Mouse (Mus musculus) heart, postnatal 0 days (tissue): ENCODE results near the gene Dph6. TPM values are rescaled to one million over a fixed set of nuclear protein-coding genes. Genes with fewer than 3 reads are reported as not detected.

Experiments used
- ATAC-seq: fragments of 200-750 bp; cut with Nextera tagmentation; 2 replicates; pipeline ENCODE4 v1.8.0; 2017; ENCODE audit warnings: low read depth, moderate number of reproducible peaks, moderate library complexity; ENCODE audit not compliant: insufficient read depth
- DNase-seq: peaks from one replicate; pipeline ENCODE4 v3.0.0-alpha.2; 2016; ENCODE audit warnings: low spot score
- H3K27ac ChIP-seq: fragments of 300-500 bp; sonication (generic); 2 replicates; pipeline ENCODE4 v1.5.1; 2014; ENCODE audit warnings: low read depth, mild to moderate bottlenecking
- H3K27me3 ChIP-seq: fragments of 300-500 bp; sonication (generic); 2 replicates; pipeline ENCODE4 v1.6.1; 2014; ENCODE audit warnings: low read length, mixed read lengths; ENCODE audit not compliant: control insufficient read depth, insufficient read depth
- H3K36me3 ChIP-seq: fragments of 300-500 bp; sonication (generic); replicated peaks from 2 replicates; pipeline ENCODE4 v1.6.1; 2014; ENCODE audit warnings: low read length, mixed read lengths; ENCODE audit not compliant: control insufficient read depth, insufficient read depth
- H3K4me1 ChIP-seq: fragments of 300-500 bp; sonication (generic); 2 replicates; pipeline ENCODE4 v1.6.1; 2014; ENCODE audit warnings: antibody characterized with exemption; ENCODE audit not compliant: control insufficient read depth, insufficient read depth
- H3K4me2 ChIP-seq: fragments of 300-500 bp; sonication (generic); 2 replicates; pipeline ENCODE4 v1.6.1; 2014; ENCODE audit warnings: low read depth, mild to moderate bottlenecking, low read length, moderate library complexity
- H3K4me3 ChIP-seq: fragments of 300-500 bp; sonication (generic); 2 replicates; pipeline ENCODE4 v1.5.1; 2014; ENCODE audit warnings: low read depth, low read length
- H3K9ac ChIP-seq: fragments of 300-500 bp; sonication (generic); replicated peaks from 2 replicates; pipeline ENCODE4 v1.6.1; 2014; ENCODE audit warnings: low read depth, low read length, mixed read lengths
- H3K9me3 ChIP-seq: fragments of 300-500 bp; sonication (generic); replicated peaks from 2 replicates; pipeline ENCODE4 v1.6.1; 2016; ENCODE audit warnings: low read length; ENCODE audit not compliant: control insufficient read depth
- CTCF ChIP-seq: IDR thresholded peaks from 2 replicates; pipeline ENCODE4 v1.5.1; 2016; ENCODE audit warnings: antibody characterized with exemption, control low read depth, low read depth
- EP300 ChIP-seq: IDR thresholded peaks from 2 replicates; pipeline ENCODE4 v1.6.1; 2016; ENCODE audit warnings: antibody characterized with exemption, low read depth
- WGBS: fragments of 180-500 bp; shearing (Covaris S2); extraction: QIAGEN DNeasy Blood & Tissue Kit; methylation state at CpG from one replicate; pipeline ENCODE4 v1.1.7; 2014; 5-methylcytosine and 5-hydroxymethylcytosine counted together
- polyA plus RNA-seq: library from polyadenylated mRNA; unstranded; fragments of >200 nt; fragmentation: Nextera tagmentation; extraction: Ambion mirVana; gene quantifications from 2 replicates; pipeline ENCODE4 v1.2.1, GENCODE M21; 2015
- total RNA-seq: library from RNA; depleted of rRNA; stranded (reverse); fragments of >200 nt; gene quantifications from 2 replicates; pipeline ENCODE4 v1.2.3, GENCODE M21; 2014; ENCODE audit warnings: low replicate concordance

The Dph6 gene
- total and polyA plus RNA-seq, 2 experiments from 2014 or later, result 11.5 to 12.4 TPM

DNA sequence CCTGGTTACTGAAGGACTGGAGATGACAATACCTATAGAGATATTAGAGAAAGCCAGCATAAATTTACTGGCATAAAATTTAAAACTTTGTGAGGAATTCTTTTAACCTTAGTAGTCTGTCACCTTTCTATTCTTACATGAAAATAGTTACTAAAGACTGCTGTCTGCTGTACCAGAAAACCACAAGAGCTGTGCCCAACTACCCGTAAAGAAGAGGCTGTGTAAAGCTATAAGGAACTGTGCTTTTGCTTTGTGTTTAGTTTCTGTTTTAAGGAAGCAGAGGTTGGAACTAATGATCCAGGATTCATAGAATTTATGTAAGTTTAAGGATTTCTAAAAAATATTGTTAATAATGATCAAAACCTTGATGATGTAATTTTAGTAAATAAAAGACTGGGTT is 19.1 kb upstream of the Dph6 start:
- no peak overlapping the region for H3K9ac ChIP-seq
- no peak for ATAC-seq
- H3K4me3 ChIP-seq, result no peak overlapping the region
- TF ChIP-seq CTCF, result no peak
- TF ChIP-seq EP300, result no peak
- WGBS, result 73% methylated on average over 1 of the region's 1 CpGs
- H3K27me3 ChIP-seq, result no peaks in the 10 kb centered on the region
- H3K4me1 ChIP-seq, result no peaks in the 10 kb centered on the region
- no peaks in the 10 kb centered on the region for H3K9me3 ChIP-seq
- H3K4me2 ChIP-seq, result no peak overlapping the region
- H3K27ac ChIP-seq, result no peak overlapping the region
- no peak for DNase-seq
- no peaks in the 10 kb centered on the region for H3K36me3 ChIP-seq

DNA sequence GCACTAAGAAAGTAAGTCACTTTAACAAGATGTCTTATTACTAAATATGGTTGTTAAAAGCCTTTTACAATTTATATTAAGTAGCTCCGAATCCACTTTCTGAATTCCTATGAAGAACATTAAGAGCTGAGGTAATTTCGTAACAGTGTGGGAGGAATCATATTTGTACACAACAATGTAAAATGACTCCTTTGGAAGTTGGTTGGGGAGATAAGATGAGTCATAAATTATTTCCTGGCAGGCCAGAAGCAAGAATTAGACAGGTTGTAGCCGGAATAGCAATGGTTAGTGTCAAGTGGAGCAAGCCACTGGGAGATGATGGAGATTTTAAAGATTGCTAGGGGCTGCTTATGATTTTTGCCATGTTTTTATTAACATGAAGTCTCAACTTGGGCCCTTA is 16.2 kb upstream of the Dph6 start:
- WGBS, result 68% methylated on average over 3 of the region's 3 CpGs
- H3K9me3 ChIP-seq, result no peaks in the 10 kb centered on the region
- no peaks in the 10 kb centered on the region for H3K36me3 ChIP-seq
- ATAC-seq (no peak), DNase-seq (no peak)
- no peaks in the 10 kb centered on the region for H3K4me1 ChIP-seq
- no peak overlapping the region for H3K27ac ChIP-seq
- H3K4me2 ChIP-seq, result no peak overlapping the region
- H3K27me3 ChIP-seq, result no peaks in the 10 kb centered on the region
- no peak overlapping the region for H3K4me3 ChIP-seq
- TF ChIP-seq EP300 (no peak), CTCF (no peak)
- no peak overlapping the region for H3K9ac ChIP-seq

DNA sequence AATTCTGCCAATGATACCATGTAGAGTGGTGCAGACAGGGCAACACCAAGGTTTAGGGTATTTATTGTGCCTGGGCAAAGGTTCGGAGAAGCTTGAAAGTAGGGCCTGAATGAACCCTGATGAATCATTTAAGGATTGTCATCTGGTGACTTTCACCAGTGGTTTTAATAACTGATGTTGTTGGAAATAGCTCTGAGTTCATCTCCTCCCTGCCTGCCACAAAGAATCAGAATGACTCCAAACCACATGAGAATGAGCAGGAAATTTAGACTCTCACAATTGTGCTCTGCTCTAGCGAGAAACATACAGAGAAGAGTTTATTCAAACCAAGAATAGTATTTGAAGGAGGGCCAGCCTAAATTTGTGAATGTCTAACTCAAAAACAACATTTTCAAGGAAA is 4.2 kb upstream of the Dph6 start:
- Histone ChIP-seq H3K9ac (no peak overlapping the region), H3K4me3 (no peak overlapping the region), H3K27ac (no peak overlapping the region), H3K4me1 (0 out of 2 replicates have a peak, but pooled peaks cover under 1% of the 10 kb centered on the region), H3K36me3 (no peaks in the 10 kb centered on the region), H3K27me3 (no peaks in the 10 kb centered on the region), H3K4me2 (no peak overlapping the region), H3K9me3 (no peaks in the 10 kb centered on the region)
- DNase-seq (no peak), ATAC-seq (no peak)
- no peak for TF ChIP-seq EP300
- TF ChIP-seq CTCF, result no peak
- 80% methylated on average over 2 of the region's 2 CpGs for WGBS

DNA sequence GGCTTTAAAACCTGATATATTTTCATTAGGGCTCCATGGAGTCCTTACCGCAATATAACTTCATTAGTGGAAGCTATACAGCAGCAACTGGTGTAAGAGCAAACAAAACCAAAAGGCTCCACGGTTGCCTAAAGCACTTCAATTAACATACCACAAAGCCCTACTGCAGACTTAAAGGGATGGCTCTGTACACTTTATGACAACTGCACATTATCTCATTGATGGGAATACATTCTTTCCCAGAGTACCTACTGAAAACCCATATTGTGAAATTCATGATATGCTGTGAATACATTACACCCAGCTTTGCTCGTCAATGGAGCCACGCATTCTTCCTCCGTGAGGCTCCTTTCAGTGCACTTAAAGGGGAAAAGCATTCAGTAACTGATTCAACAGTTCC is 8.5 kb downstream of the Dph6 start:
- Histone ChIP-seq H3K9me3 (no peaks in the 10 kb centered on the region), H3K36me3 (peaks cover 11% of the 10 kb centered on the region), H3K27ac (no peak overlapping the region), H3K9ac (no peak overlapping the region), H3K27me3 (no peaks in the 10 kb centered on the region), H3K4me1 (no peaks in the 10 kb centered on the region), H3K4me3 (no peak overlapping the region), H3K4me2 (no peak overlapping the region)
- 74% methylated on average over 5 of the region's 5 CpGs for WGBS
- TF ChIP-seq CTCF (no peak), EP300 (no peak)
- DNase-seq, result no peak
- ATAC-seq, result no peak

DNA sequence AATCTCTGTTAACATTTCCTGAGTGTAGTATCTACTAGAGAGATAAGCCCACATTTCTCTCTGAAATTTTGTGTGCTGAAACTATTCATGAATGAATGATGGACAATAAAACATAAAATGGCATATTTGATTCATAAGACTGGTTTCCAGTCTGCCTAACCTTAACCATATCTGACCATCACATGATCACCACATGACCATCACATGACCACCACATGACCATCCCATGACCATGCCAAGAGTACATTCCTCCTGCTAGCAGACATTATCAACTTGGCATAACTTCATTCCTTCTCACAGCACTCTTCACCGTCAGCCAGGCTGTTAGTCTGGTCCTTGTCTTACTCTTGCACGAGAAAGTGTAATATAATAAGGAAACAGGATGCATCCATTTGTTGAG is 10.9 kb downstream of the Dph6 start:
- TF ChIP-seq CTCF (no peak), EP300 (no peak)
- H3K27ac ChIP-seq, result no peak overlapping the region
- H3K4me3 ChIP-seq, result no peak overlapping the region
- 69% methylated on average over 2 of the region's 2 CpGs for WGBS
- peaks cover 11% of the 10 kb centered on the region for H3K36me3 ChIP-seq
- H3K4me2 ChIP-seq, result no peak overlapping the region
- H3K27me3 ChIP-seq, result no peaks in the 10 kb centered on the region
- H3K9ac ChIP-seq, result no peak overlapping the region
- H3K4me1 ChIP-seq, result no peaks in the 10 kb centered on the region
- ATAC-seq (no peak), DNase-seq (no peak)
- H3K9me3 ChIP-seq, result no peaks in the 10 kb centered on the region

DNA sequence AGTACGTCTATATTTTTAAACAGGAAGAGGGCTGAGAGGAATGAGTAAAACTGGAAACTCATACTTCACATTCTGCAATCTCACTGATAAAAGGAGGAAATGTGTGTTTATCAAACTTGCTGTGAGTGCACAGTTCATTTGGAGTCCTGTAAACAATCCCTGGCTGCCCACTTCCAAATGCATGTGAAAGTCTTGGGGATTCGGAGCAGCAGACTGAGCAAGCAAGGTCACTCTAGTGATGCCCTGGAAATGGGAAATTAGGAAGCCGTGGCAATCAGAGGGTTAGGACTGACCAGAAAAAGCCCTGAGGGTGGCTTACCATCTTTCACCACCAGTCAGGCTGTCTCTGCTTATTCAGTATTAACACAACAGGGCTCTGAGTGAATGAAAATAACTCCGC is 30.1 kb downstream of the Dph6 start:
- H3K9me3 ChIP-seq, result no peaks in the 10 kb centered on the region
- 41% methylated on average over 4 of the region's 4 CpGs for WGBS
- no peaks in the 10 kb centered on the region for H3K36me3 ChIP-seq
- H3K4me2 ChIP-seq, result no peak overlapping the region
- ATAC-seq (no peak), DNase-seq (no peak)
- no peaks in the 10 kb centered on the region for H3K27me3 ChIP-seq
- no peak for TF ChIP-seq CTCF
- TF ChIP-seq EP300, result no peak
- H3K9ac ChIP-seq, result no peak overlapping the region
- H3K4me1 ChIP-seq, result no peaks in the 10 kb centered on the region
- H3K27ac ChIP-seq, result no peak overlapping the region
- no peak overlapping the region for H3K4me3 ChIP-seq
